Mouse (Mus musculus) testis, adult 2 months (tissue): ENCODE data around the gene Gm49403.

ENCODE experiments used
- CTCF ChIP-seq: fragments of 200-500 bp; IDR thresholded peaks from 2 replicates; pipeline ENCODE4 v1.5.1; 2012; ENCODE audit warnings: low read depth, mild to moderate bottlenecking, inconsistent platforms, low read length, moderate library complexity; ENCODE audit not compliant: control insufficient read depth, insufficient read depth, insufficient replicate concordance
- POLR2A ChIP-seq: fragments of 200-500 bp; IDR thresholded peaks from 2 replicates; pipeline ENCODE4 v1.6.1; 2012; ENCODE audit warnings: low read depth, mild to moderate bottlenecking, inconsistent platforms, low read length, moderate library complexity; ENCODE audit not compliant: control insufficient read depth

DNA sequence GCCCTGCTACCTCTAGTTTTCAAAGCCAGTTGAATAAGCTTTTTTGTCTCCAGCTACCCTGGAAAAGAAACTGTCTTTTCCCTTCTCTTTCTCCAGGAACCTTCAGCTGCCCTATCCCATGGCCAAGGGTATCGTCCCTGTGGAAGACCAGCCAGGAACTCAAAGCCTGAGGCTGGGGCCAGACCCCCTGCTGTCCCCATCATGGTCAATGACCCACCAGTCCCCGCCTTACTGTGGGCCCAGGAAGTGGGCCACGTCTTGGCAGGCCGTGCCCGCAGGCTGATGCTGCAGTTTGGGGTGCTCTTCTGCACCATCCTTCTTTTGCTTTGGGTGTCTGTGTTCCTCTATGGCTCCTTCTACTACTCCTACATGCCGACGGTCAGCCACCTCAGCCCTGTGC is 42.7 kb upstream of the Gm49403 start:
- TF ChIP-seq POLR2A: no peak
- TF ChIP-seq CTCF: no peak
